Mouse (Mus musculus) B cell, adult 2 months (primary cell): ENCODE results near the gene Kmt2b.

Source experiments
- DNase-seq, 2 experiments: peaks; one replicate each; pipeline ENCODE4 v3.0.0; 2022

Gene Kmt2b

GRCm38 (mm10) chr7:30533941-30534632 lies 54.4 kb downstream of the Kmt2b start:
- no peak for DNase-seq

- DNase-seq, result no peak
Measured at GRCm38 (mm10) chr7:30532931-30533330, 55.6 kb downstream of the Kmt2b start.

GRCm38 (mm10) chr7:30531291-30531815 lies 57.2 kb downstream of the Kmt2b start:
- DNase-seq, result no peak

GRCm38 (mm10) chr7:30526981-30527380 lies 61.5 kb downstream of the Kmt2b start:
- no peak for DNase-seq

- no peak for DNase-seq
Measured at GRCm38 (mm10) chr7:30526399-30526798, 62.1 kb downstream of the Kmt2b start.

GRCm38 (mm10) chr7:30525954-30526353 lies 62.6 kb downstream of the Kmt2b start:
- no peak for DNase-seq

- no peak for DNase-seq
Measured at GRCm38 (mm10) chr7:30524487-30524886, 64.0 kb downstream of the Kmt2b start.

- no peak for DNase-seq
Measured at GRCm38 (mm10) chr7:30522871-30523270, 65.7 kb downstream of the Kmt2b start.

- no peak for DNase-seq
Measured at GRCm38 (mm10) chr7:30520856-30521255, 67.7 kb downstream of the Kmt2b start.

- DNase-seq, result no peak
Measured at GRCm38 (mm10) chr7:30520396-30520795, 68.1 kb downstream of the Kmt2b start.
